Mouse (Mus musculus): ENCODE results near the gene 4931428F04Rik. TPM values are rescaled to one million over a fixed set of nuclear protein-coding genes. Genes with fewer than 3 reads are reported as not detected.

The 4931428F04Rik gene
- total RNA-seq, 4 experiments from 2014 or later: 2.6 to 5.0 (median 4.6) TPM

GRCm38 (mm10) chr8:105286907-105287306, 2.8 kb downstream of the 4931428F04Rik start:
- DNase-seq: no peak

GRCm38 (mm10) chr8:105285514-105285913, 4.2 kb downstream of the 4931428F04Rik start:
- no peak for DNase-seq

DNA sequence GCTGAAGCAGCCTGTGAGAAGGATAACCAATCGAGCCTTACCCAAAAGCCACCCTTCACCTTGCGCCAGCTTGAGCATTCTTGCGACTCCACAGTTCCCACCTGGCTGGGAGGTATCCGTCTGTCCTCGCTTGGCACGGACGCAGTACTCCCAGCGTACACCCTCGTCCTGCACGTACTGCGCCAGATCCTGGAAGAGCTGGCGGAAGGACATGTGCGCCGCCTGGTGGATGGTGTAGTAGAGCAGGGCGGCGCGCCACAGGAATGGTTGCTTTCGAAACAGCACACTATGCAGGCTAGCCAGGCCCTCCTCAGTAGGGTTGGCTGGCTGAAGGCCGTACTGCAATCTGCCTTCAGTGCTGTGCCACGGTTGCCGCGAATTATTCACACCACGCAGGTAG, 6.6 kb downstream of the 4931428F04Rik start:
- DNase-seq: no peak

DNA sequence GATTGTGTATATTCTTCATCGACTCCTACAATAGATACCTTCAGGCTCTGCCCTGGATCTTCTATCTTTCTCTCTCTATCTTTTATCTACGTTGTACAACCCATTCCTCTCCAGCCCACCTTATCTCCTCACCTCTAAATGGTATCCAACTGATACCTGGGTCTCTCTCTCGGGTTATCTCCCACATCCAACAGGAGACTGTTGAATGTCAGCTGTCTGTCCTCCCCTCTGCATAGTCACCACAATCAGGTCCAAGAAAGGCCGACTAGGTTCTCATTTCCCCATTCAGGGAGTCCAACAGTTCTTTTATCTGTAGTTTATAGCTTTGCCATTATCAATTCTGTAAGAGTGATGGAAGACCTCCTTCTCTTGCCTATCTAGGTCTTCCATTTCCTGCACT, 7.4 kb downstream of the 4931428F04Rik start:
- no peak for DNase-seq

DNA sequence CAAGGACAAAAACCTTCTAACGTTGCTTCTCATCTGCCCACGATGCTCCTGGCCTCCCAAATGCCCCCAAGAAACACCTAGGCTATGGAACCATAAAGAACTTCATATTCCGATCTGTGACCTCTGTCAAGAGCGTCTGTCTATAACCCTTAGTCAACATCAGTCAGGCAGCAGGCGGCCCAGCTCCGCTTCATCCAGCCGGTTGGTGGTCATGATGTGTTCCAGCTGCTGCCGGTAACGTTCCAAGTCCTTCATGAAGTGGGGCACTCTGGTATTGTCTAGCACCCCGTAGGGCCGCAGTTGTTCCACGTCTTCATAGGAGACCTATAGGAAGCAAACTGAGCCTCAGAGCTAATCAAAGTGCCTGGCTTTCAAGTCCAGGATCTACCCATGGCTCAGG, 7.8 kb downstream of the 4931428F04Rik start:
- no peak for DNase-seq

- DNase-seq: no peak
Measured at GRCm38 (mm10) chr8:105280567-105280966, 9.1 kb downstream of the 4931428F04Rik start.

DNA sequence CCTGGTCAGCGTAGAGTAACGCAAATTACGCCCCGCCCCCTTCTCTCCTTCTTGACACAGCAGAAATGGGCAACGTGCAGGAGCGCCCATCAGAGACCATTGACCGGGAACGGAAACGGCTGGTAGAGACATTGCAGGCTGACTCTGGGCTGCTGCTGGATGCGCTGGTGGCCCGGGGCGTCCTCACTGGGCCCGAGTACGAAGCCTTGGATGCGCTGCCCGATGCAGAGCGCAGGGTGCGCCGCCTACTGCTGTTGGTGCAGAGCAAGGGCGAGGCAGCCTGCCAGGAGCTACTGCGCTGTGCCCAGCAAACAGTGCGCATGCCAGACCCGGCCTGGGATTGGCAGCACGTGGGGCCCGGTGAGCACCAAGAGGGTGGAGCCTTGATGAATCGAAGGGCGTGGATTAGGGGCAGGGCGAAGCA, 10.7 kb downstream of the 4931428F04Rik start:
- DNase-seq: peak; percentile 86

- DNase-seq: no peak
Measured at GRCm38 (mm10) chr8:105276292-105277120, 13.2 kb downstream of the 4931428F04Rik start.

- DNase-seq: no peak
Measured at GRCm38 (mm10) chr8:105275840-105276239, 13.8 kb downstream of the 4931428F04Rik start, which contains the start of gene Nol3. Gene Nol3, plus strand, starts transcription at chr8:105276140.

DNA sequence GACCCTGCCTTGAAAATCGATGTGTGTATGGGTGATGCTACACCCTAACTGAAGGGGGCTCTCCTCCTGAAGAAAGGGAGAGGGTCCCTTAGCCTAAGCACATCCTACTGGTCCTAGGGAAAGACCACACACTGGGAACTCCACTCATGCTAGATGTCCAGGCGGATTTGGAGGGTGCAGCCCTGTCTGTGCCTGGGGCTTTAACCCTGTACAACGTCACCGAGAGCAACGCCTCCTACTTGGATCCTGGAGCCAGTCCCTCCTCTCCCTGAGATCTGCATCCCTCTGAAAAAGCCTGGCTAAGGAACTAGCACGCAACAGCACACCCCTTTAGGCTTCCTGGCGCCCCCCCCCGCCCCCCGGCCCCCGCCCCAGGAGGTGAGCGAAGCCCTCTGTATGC, 14.3 kb downstream of the 4931428F04Rik start:
- no peak for DNase-seq

- no peak for DNase-seq
Measured at GRCm38 (mm10) chr8:105270916-105271186, 18.8 kb downstream of the 4931428F04Rik start.

DNA sequence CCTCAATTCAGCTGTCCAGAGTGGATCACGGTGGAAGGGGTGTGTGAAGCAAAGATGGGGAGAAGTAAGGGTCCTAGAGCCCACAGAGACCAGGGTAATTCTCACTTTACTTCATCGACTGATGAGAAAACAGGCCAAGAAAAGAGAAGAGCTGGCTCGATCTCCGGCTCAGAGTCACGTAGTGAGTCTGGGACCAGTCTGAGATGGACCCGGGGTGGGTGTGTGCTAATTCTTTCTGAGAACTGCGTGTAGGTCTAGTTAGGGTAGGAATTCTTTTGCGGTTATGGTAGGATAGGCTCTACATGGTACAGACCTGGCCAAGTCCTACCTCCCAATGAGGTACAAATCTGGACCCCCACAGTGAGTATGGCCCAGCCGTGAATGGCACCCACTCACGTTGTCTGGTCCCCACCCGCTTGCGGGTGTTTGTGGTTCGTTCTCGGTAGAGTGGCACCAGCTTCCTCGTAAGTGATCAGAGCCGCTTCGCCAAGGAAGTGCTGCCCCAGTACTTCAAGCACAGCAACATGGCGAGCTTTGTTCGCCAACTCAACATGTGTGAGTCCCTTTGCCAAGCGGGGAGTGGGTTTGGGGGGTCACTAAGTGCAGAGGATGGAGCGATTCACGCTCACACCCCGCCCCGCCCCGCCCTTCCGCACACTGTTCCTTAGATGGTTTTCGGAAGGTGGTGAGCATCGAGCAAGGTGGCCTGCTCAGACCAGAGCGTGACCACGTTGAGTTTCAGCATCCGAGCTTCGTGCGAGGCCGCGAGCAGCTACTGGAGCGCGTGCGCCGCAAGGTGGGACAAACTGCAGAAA, 19.4 kb downstream of the 4931428F04Rik start:
- DNase-seq: no peak

- no peak for DNase-seq
Measured at GRCm38 (mm10) chr8:105269461-105269947, 20.2 kb downstream of the 4931428F04Rik start, which contains the start of gene Hsf4. Gene Hsf4, plus strand, starts transcription at chr8:105269801.

- no peak for DNase-seq
Measured at GRCm38 (mm10) chr8:105269075-105269458, 20.6 kb downstream of the 4931428F04Rik start.

GRCm38 (mm10) chr8:105268342-105269074, 21.2 kb downstream of the 4931428F04Rik start:
- no peak for DNase-seq

- DNase-seq: no peak
Measured at GRCm38 (mm10) chr8:105266775-105267174, 22.9 kb downstream of the 4931428F04Rik start.

DNA sequence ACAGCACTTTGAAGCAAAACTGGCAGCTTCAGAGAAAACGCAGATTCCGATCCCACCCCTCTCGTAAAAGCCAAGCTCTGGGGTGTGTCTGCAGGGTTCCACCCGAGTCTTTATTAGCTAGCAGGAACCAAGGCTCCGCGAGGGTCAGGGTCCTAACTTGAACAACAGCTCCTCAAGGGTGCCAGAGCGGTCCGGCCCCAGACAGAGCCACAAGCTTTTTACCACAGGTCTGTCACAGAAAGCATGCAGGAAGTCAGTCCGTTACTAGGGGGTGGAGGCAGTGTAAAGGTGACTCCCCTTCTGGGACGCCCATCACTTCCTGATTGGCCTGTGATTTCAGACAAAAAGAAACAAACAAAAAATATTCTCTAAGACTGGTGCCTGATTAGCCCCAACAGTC, 24.5 kb downstream of the 4931428F04Rik start:
- DNase-seq: no peak

GRCm38 (mm10) chr8:105264024-105264982, 25.4 kb downstream of the 4931428F04Rik start, which contains the start of the genes Tradd and Fbxl8:
Gene Tradd, minus strand, starts transcription at chr8:105264609.
Gene Fbxl8, plus strand, starts transcription at chr8:105264648.
- peak; percentile 63 for DNase-seq

DNA sequence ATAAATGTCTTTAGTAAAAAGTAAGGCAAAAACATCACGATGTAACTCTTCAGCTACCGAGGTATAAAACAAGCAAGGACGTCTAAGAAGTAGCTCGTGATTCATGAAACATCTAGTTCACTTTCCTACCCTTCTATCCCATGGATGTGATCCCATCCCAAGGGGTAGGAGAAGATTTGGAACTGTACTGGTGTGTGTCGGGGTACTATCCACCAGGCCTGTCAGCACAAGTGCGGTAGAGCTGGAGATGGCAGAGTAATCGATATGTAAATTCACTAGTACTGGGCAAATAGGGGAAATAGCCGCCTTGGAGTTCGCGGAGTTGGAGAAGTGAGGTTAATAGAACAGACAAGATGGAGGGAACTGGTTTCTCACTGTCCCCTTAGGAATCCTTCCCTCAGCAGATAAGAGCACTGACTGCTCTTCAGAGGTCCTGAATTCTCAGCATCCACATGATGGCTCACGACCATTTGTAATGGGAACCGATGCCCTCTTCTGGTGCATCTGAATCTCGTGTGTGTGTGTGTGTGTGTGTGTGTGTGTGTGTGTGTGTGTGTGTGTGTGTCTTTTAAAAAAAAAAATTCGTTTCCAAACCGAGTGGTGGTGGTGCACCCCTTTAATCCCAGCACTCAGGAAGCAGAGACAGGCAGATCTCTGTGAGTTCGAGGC, 26.3 kb downstream of the 4931428F04Rik start:
- DNase-seq: no peak

DNA sequence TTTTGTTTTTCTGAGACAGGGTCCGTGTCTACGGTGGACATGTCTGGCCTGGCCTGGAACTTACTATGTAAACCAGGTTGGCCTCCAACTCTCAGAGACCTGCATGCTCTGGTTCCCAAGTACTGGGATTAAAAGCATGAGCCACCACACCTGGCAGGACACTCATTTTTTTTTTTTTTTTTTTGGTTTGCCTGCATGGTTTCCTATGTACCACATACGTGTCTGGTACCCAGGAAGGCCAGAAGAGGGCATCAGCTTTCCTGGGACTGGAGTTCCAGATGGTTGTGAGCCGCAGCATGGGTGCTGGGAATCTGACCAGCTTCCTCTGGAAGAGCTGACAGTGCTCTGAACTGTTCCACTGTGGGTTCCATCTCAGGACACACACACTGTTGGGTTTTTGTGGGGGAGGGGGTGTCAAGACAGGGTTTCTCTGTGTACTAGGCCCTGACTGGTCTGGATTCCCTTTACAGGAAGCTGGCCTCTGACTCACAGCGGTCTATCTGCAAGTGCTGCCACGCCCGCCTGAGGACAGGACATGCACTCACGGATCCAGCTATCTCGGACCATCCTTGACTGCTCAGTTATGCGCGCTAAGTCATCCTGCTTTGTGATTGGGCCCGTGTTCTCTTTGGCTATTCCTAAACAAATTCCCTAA, 28.2 kb downstream of the 4931428F04Rik start:
- no peak for DNase-seq

All from adrenal gland, adult 8-10 months (tissue).